Mouse (Mus musculus): Measurements from ENCODE around the gene Krt18. TPM values are rescaled to one million over a fixed set of nuclear protein-coding genes. Genes with fewer than 3 reads are reported as not detected.

Gene Krt18
- polyA plus RNA-seq (2012; rRNA removed; ENCODE audit: low replicate concordance), result 200 and 262 TPM in 2 replicates

GRCm38 (mm10) chr15:102028040-102028439 lies at the start of gene Krt18:
Gene Krt18, plus strand, starts transcription at chr15:102028180.

GRCm38 (mm10) chr15:102004189-102004588 lies 23.8 kb upstream of the Krt18 start, which contains the start of gene Krt8:
Gene Krt8, minus strand, starts transcription at chr15:102004482.

GRCm38 (mm10) chr15:102073559-102074069 lies 45.6 kb downstream of the Krt18 start, which contains the start of gene Eif4b:
Gene Eif4b, plus strand, starts transcription at chr15:102073773.

Other genes with a start within 250 kb of the Krt18 start
- gene Krt72, start 241.7 kb upstream of the Krt18 start, polyA plus RNA-seq (2012; rRNA removed; ENCODE audit: low replicate concordance), result not detected in 2 replicates
- 0.09 TPM in 1 of 2 replicates, not detected in the other for gene Krt73, start 225.8 kb upstream of the Krt18 start, polyA plus RNA-seq (2012; rRNA removed; ENCODE audit: low replicate concordance)
- gene Krt2, start 210.0 kb upstream of the Krt18 start, polyA plus RNA-seq (2012; rRNA removed; ENCODE audit: low replicate concordance), result not detected in 2 replicates
- gene Krt1, start 177.4 kb upstream of the Krt18 start, polyA plus RNA-seq (2012; rRNA removed; ENCODE audit: low replicate concordance), result 0.33 and 7.3 TPM in 2 replicates
- gene Krt77, start 158.5 kb upstream of the Krt18 start, polyA plus RNA-seq (2012; rRNA removed; ENCODE audit: low replicate concordance), result 1.3 and 31.1 TPM in 2 replicates
- gene Krt76, start 135.3 kb upstream of the Krt18 start, polyA plus RNA-seq (2012; rRNA removed; ENCODE audit: low replicate concordance), result not detected in 2 replicates
- gene Krt4, start 103.4 kb upstream of the Krt18 start, polyA plus RNA-seq (2012; rRNA removed; ENCODE audit: low replicate concordance), result 0.57 and 1.0 TPM in 2 replicates
- 0.96 and 18.1 TPM in 2 replicates for gene Krt79, start 87.9 kb upstream of the Krt18 start, polyA plus RNA-seq (2012; rRNA removed; ENCODE audit: low replicate concordance)
- 0.36 and 0.70 TPM in 2 replicates for gene Krt78, start 73.9 kb upstream of the Krt18 start, polyA plus RNA-seq (2012; rRNA removed; ENCODE audit: low replicate concordance)
- gene Krt8, start 23.7 kb upstream of the Krt18 start, polyA plus RNA-seq (2012; rRNA removed; ENCODE audit: low replicate concordance), result 190 and 281 TPM in 2 replicates
- gene Eif4b, start 45.6 kb downstream of the Krt18 start, polyA plus RNA-seq (2012; rRNA removed; ENCODE audit: low replicate concordance), result 45.8 and 64.3 TPM in 2 replicates
- gene Tns2, start 72.2 kb downstream of the Krt18 start, polyA plus RNA-seq (2012; rRNA removed; ENCODE audit: low replicate concordance), result 109 and 137 TPM in 2 replicates
- 34.5 and 35.3 TPM in 2 replicates for gene Spryd3, start 108.1 kb downstream of the Krt18 start, polyA plus RNA-seq (2012; rRNA removed; ENCODE audit: low replicate concordance)
- 247 and 395 TPM in 2 replicates for gene Igfbp6, start 116.2 kb downstream of the Krt18 start, polyA plus RNA-seq (2012; rRNA removed; ENCODE audit: low replicate concordance)
- gene Soat2, start 122.3 kb downstream of the Krt18 start, polyA plus RNA-seq (2012; rRNA removed; ENCODE audit: low replicate concordance), result 0.95 and 1.1 TPM in 2 replicates
- 24.1 and 33.0 TPM in 2 replicates for gene Zfp740, start 175.1 kb downstream of the Krt18 start, polyA plus RNA-seq (2012; rRNA removed; ENCODE audit: low replicate concordance)
- 310 and 374 TPM in 2 replicates for gene Csad, start 176.5 kb downstream of the Krt18 start, polyA plus RNA-seq (2012; rRNA removed; ENCODE audit: low replicate concordance)
- gene Itgb7, start 203.8 kb downstream of the Krt18 start, polyA plus RNA-seq (2012; rRNA removed; ENCODE audit: low replicate concordance), result 54.5 and 78.5 TPM in 2 replicates
- gene Rarg, start 229.3 kb downstream of the Krt18 start, polyA plus RNA-seq (2012; rRNA removed; ENCODE audit: low replicate concordance), result 62.7 and 82.3 TPM in 2 replicates
- gene Gm9918, start 242.4 kb downstream of the Krt18 start, polyA plus RNA-seq (2012; rRNA removed; ENCODE audit: low replicate concordance), result 0.20 and 0.32 TPM in 2 replicates

Measured in mammary gland, adult 2 months (tissue).